Mouse (Mus musculus) small intestine, adult 2 months (tissue): ENCODE data around the gene Irak1bp1.

ENCODE experiments used
- CTCF ChIP-seq: fragments of 200-500 bp; IDR thresholded peaks from 2 replicates; pipeline ENCODE4 v1.5.1; 2012; ENCODE audit warnings: low read depth, mild to moderate bottlenecking, control low read depth, inconsistent platforms, low read length, moderate library complexity, mixed read lengths; ENCODE audit not compliant: insufficient replicate concordance, insufficient read length; ENCODE audit errors: extremely low read depth
- POLR2A ChIP-seq: fragments of 200-500 bp; IDR thresholded peaks from 2 replicates; pipeline ENCODE4 v1.6.1; 2012; ENCODE audit warnings: low read depth, mild to moderate bottlenecking, control low read depth, inconsistent platforms, low read length, moderate library complexity

- TF ChIP-seq CTCF: no peak
- TF ChIP-seq POLR2A: no peak
These were observed 41.0 kb upstream of the Irak1bp1 start for GRCm38 (mm10) chr9:82788375-82788774.
